Mouse (Mus musculus) hindbrain, embryonic 14.5 days (tissue): ENCODE measurements around the gene Borcs6. TPM values are rescaled to one million over a fixed set of nuclear protein-coding genes. Genes with fewer than 3 reads are reported as not detected.

Source experiments
- ATAC-seq: fragments of 200-750 bp; cut with Nextera tagmentation; 2 replicates; pipeline ENCODE4 v1.8.0; 2017; ENCODE audit warnings: moderate number of reproducible peaks, mild to moderate bottlenecking, moderate TSS enrichment, moderate library complexity; ENCODE audit not compliant: low FRiP score
- DNase-seq: peaks from one replicate; pipeline ENCODE4 v3.0.0-alpha.2; 2015; ENCODE audit warnings: low spot score
- H3K27ac ChIP-seq: fragments of 300-500 bp; sonication (generic); 2 replicates; pipeline ENCODE4 v1.5.1; 2014; ENCODE audit warnings: mild to moderate bottlenecking, moderate library complexity
- H3K27me3 ChIP-seq: fragments of 300-500 bp; sonication (generic); 2 replicates; pipeline ENCODE4 v1.6.1; 2014; ENCODE audit warnings: mild to moderate bottlenecking, low read length, mixed read lengths; ENCODE audit not compliant: control insufficient read depth, insufficient read depth
- H3K36me3 ChIP-seq: fragments of 300-500 bp; sonication (generic); replicated peaks from 2 replicates; pipeline ENCODE4 v1.6.1; 2014; ENCODE audit not compliant: control insufficient read depth, insufficient read depth
- H3K4me1 ChIP-seq: fragments of 300-500 bp; sonication (generic); replicated peaks from 2 replicates; pipeline ENCODE4 v1.6.1; 2014; ENCODE audit warnings: antibody characterized with exemption, low read length, mixed read lengths; ENCODE audit not compliant: control insufficient read depth, insufficient read depth
- H3K4me2 ChIP-seq: fragments of 300-500 bp; sonication (generic); replicated peaks from 2 replicates; pipeline ENCODE4 v1.6.1; 2014; ENCODE audit warnings: mild to moderate bottlenecking, moderate library complexity
- H3K4me3 ChIP-seq: fragments of 300-500 bp; sonication (generic); replicated peaks from 2 replicates; pipeline ENCODE4 v1.5.1; 2014; ENCODE audit warnings: mild to moderate bottlenecking, low read length
- H3K9ac ChIP-seq: fragments of 300-500 bp; sonication (generic); 2 replicates; pipeline ENCODE4 v1.6.1; 2014
- H3K9me3 ChIP-seq: fragments of 300-500 bp; sonication (generic); 2 replicates; pipeline ENCODE4 v1.6.1; 2016; ENCODE audit warnings: low read length; ENCODE audit not compliant: control insufficient read depth
- WGBS: fragments of 180-500 bp; shearing (Covaris S2); extraction: QIAGEN DNeasy Blood & Tissue Kit; methylation state at CpG from one replicate; pipeline ENCODE4 v1.1.7; 2014; 5-methylcytosine and 5-hydroxymethylcytosine counted together
- polyA plus RNA-seq: library from polyadenylated mRNA; unstranded; fragments of >200 nt; fragmentation: Nextera tagmentation; extraction: Ambion mirVana; gene quantifications from 2 replicates; pipeline ENCODE4 v1.2.1, GENCODE M21; 2014

Borcs6 gene
- polyA plus RNA-seq, 1 experiment from 2014 or later, result 18.6 TPM

DNA sequence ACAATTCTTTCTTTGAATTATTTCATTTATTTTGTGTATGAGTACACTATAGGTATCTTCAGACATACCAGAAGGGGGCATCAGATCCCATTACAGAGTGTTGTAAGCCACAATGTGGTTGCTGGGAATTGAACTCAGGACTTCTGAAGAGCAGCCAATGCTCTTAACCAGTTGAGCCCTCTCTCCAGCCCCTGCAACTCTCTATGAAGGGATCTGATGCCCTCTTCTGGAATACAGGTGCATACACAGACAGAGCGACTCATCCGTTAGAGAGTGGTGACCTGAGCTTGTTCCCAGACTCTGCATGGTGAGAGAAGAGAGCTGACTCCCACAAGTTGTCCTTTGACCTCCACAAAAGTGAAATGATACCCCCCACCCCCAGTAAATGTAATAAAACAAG, 30.7 kb upstream of the Borcs6 start:
- Histone ChIP-seq H3K27ac (no peak overlapping the region), H3K36me3 (peaks cover 98% of the 10 kb centered on the region), H3K9ac (no peak overlapping the region), H3K4me3 (no peak overlapping the region), H3K4me2 (no peak overlapping the region), H3K9me3 (no peaks in the 10 kb centered on the region), H3K27me3 (no peaks in the 10 kb centered on the region), H3K4me1 (no peaks in the 10 kb centered on the region)
- WGBS, result 64% methylated on average over 2 of the region's 2 CpGs
- ATAC-seq (no peak), DNase-seq (no peak)

GRCm38 (mm10) chr11:69033552-69033951, 26.0 kb upstream of the Borcs6 start:
- Histone ChIP-seq H3K4me3 (no peak overlapping the region), H3K36me3 (peaks cover 70% of the 10 kb centered on the region), H3K9ac (no peak overlapping the region), H3K4me2 (no peak overlapping the region), H3K27me3 (no peaks in the 10 kb centered on the region), H3K27ac (no peak overlapping the region), H3K9me3 (no peaks in the 10 kb centered on the region), H3K4me1 (peaks cover 8% of the 10 kb centered on the region)
- WGBS, result 84% methylated on average over 9 of the region's 9 CpGs
- ATAC-seq (no peak), DNase-seq (no peak)

DNA sequence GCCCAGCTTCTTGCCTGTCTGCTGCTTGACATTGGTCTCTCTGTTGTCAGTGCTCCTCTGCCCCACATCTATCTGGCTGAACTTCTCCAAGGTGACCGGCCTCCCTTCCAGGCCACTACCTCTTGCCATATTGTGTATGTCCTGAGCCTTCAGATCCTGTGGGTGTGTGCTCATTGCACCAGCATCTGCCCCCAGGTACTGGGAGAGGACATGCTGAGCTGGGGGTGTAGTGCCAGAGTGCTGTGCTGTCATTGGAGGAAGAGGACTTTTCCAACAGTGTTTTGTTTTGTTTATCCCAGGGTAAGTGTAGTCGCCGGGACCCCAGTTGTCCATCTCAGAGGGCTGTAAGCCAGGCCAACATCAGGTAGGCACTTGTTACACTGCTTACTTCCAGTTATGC, 24.9 kb upstream of the Borcs6 start:
- Histone ChIP-seq H3K4me3 (no peak overlapping the region), H3K27me3 (no peaks in the 10 kb centered on the region), H3K9ac (no peak overlapping the region), H3K9me3 (no peaks in the 10 kb centered on the region), H3K36me3 (peaks cover 59% of the 10 kb centered on the region), H3K27ac (no peak overlapping the region), H3K4me1 (peaks cover 17% of the 10 kb centered on the region), H3K4me2 (no peak overlapping the region)
- ATAC-seq (no peak), DNase-seq (no peak)
- 94% methylated on average over 3 of the region's 3 CpGs for WGBS

DNA sequence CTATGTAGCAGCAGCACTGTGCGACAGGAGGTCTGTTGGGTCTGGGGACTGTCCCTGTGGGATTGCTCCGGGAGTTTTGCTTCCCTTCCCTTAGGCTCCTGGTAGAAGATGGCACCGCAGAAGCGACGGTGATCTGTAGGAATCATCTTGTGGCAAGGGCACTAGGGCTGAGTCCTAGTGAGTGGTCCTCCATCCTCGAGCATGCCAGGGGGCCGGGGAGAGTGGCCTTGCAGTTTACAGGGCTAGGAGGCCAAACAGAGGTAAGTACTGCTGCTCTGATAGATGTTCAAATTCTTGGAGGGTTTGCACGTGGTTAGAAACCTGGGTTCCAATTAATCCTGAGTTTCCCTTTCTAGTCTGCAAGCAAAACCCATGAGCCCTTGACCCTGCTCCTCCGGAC, 24.1 kb upstream of the Borcs6 start:
- Histone ChIP-seq H3K27me3 (no peaks in the 10 kb centered on the region), H3K27ac (peak overlapping the region; percentile 52), H3K9ac (peak overlapping the region; percentile 39; the same call in 1 of the 2 replicates), H3K4me3 (no peak overlapping the region), H3K9me3 (no peaks in the 10 kb centered on the region), H3K4me2 (peak overlapping the region; percentile 53; the same call in 1 of the 2 replicates), H3K4me1 (peaks cover 17% of the 10 kb centered on the region), H3K36me3 (peaks cover 51% of the 10 kb centered on the region)
- ATAC-seq, result no peak
- no peak for DNase-seq
- 80% methylated on average over 9 of the region's 9 CpGs for WGBS

DNA sequence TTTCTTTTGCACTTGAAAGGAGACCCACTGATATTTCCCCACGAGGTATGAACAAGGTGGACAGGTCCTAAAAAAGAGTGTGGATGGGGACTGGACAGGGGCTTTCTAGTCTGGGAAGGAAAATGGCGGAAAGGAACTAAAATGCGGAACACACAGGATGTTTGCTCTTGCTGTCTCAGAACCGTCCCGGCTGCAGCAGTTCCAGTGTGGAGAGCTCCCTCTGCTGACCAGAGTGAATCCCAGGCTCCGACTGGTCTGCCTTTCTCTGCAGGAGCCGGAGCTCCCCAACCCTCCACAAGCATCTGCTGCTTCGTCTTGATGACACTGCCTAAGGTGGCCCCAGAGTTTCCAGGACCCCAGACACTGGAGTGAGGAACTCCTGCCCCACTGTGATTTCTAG, 23.7 kb upstream of the Borcs6 start:
- Histone ChIP-seq H3K4me2 (peak overlapping the region; percentile 53; the same call in 1 of the 2 replicates), H3K9me3 (no peaks in the 10 kb centered on the region), H3K27me3 (no peaks in the 10 kb centered on the region), H3K27ac (peak overlapping the region; percentile 86), H3K4me1 (peaks cover 17% of the 10 kb centered on the region), H3K4me3 (no peak overlapping the region), H3K36me3 (peaks cover 47% of the 10 kb centered on the region), H3K9ac (peak overlapping the region; percentile 39; the same call in 1 of the 2 replicates)
- DNase-seq (peak; percentile 79), ATAC-seq (no peak)
- whole genome bisulfite sequencing, result 5% methylated on average over 8 of the region's 8 CpGs

DNA sequence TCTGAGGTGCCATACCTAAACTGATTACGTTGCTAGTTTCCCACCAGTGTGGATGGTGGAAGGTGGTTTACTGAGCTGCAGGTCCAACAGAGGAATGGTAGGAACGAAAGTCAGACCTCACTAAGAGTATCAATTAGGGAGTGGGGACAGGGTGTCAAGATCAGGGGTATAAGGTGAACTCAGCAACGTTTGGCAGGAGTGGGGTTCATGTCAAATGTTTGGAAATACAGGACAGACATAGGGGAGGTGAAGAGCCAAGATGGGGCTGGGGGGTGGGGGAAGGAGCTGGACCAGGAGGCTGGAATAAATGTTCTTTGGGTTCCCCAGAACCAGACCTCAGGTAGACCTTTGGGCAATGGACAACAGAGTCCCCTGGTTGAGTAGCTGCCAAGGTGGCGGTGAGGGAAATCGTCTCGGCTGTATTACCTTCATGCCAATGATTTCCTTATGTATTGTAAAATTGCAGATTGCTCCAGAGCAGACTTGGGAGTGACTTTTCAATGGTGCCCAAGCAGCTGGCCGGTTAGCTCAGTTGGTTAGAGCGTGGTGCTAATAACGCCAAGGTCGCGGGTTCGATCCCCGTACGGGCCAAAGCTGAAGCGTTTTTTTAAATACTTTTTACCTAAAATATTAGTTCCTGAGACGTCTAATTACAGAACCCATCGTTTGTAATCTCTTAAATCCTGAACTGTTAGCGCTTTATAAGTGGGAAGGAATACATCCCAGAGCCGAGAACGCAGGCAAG, 22.9 kb upstream of the Borcs6 start:
- peak overlapping the region; percentile 54 for H3K4me3 ChIP-seq
- peaks cover 39% of the 10 kb centered on the region for H3K36me3 ChIP-seq
- peak overlapping the region; percentile 86 for H3K27ac ChIP-seq
- 9% methylated on average over 20 of the region's 20 CpGs for WGBS
- no peaks in the 10 kb centered on the region for H3K27me3 ChIP-seq
- peak overlapping the region; percentile 73 for H3K9ac ChIP-seq
- peak; percentile 22; the same call in 1 of the 2 replicates for ATAC-seq
- peak; percentile 99 for DNase-seq
- no peaks in the 10 kb centered on the region for H3K9me3 ChIP-seq
- peaks cover 17% of the 10 kb centered on the region for H3K4me1 ChIP-seq
- peak overlapping the region; percentile 53 for H3K4me2 ChIP-seq

DNA sequence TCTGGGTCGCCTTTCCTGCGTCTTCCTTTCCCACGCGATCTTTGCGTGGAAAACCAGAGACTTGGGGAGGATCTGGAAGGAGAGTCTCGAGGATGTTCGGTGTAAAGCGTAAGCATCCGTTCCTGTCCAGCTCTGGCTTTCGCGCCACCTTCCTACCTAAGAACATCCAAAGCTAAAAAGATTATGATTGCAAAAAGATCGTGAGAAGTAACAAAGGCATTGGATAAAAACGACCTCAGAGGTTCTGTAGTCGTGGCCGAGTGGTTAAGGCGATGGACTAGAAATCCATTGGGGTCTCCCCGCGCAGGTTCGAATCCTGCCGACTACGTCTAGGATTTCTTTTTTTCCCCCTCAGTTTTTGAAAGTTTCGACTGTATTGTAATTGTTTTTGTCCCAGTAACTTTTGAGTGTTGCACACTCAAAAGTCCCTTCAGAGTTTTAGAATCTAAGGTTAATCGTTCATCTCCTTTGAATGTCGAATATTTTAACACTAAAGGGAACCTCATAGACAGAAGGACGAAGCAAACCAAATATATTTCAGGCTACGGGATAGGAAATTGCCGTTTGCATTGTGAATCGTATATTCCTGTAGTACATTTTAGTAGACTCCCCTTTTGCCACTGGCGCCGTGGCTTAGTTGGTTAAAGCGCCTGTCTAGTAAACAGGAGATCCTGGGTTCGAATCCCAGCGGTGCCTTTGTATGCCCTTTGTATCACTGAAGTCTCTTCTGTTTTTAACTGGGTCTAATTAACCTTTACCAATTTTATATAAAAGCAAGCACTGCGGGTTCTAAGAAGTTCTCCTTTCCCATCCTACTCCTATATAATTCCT, 22.1 kb upstream of the Borcs6 start:
- peak overlapping the region; percentile 73 for H3K9ac ChIP-seq
- peaks cover 33% of the 10 kb centered on the region for H3K36me3 ChIP-seq
- ATAC-seq (peak; percentile 22; the same call in 1 of the 2 replicates), DNase-seq (peak; percentile 98)
- peak overlapping the region; percentile 53 for H3K4me2 ChIP-seq
- H3K27ac ChIP-seq, result peak overlapping the region; percentile 86
- H3K4me1 ChIP-seq, result peaks cover 17% of the 10 kb centered on the region
- H3K4me3 ChIP-seq, result peak overlapping the region; percentile 54
- no peaks in the 10 kb centered on the region for H3K9me3 ChIP-seq
- no peaks in the 10 kb centered on the region for H3K27me3 ChIP-seq
- WGBS, result under 1% methylated on average over 34 of the region's 34 CpGs

GRCm38 (mm10) chr11:69038173-69038572, 21.3 kb upstream of the Borcs6 start:
- DNase-seq (no peak), ATAC-seq (no peak)
- Histone ChIP-seq H3K27me3 (no peaks in the 10 kb centered on the region), H3K4me3 (no peak overlapping the region), H3K4me1 (peaks cover 17% of the 10 kb centered on the region), H3K36me3 (peaks cover 25% of the 10 kb centered on the region), H3K9me3 (no peaks in the 10 kb centered on the region), H3K9ac (no peak overlapping the region), H3K4me2 (peak overlapping the region; percentile 70; the same call in 1 of the 2 replicates), H3K27ac (0 out of 2 replicates have a peak overlapping the region, but pooled peaks have one; percentile 83)
- WGBS, result 75% methylated on average over 5 of the region's 5 CpGs
